Mouse (Mus musculus): ENCODE data around the gene Kdm2a. TPM values are rescaled to one million over a fixed set of nuclear protein-coding genes. Genes with fewer than 3 reads are reported as not detected.
A peak's percentile ranks its signal among the peaks of the same experiment; 100 is the strongest.

The Kdm2a gene
- polyA plus RNA-seq, 1 experiment: 20.3 TPM

- Histone ChIP-seq H3K79me2 (ENCODE audit: control insufficient read depth, insufficient read depth) (no peaks in the 10 kb centered on the region), H3K27me3 (ENCODE audit: control insufficient read depth, insufficient read depth, insufficient read length) (no peaks in the 10 kb centered on the region), H3K4me2 (ENCODE audit: low read depth) (no peak overlapping the region), H3K36me3 (ENCODE audit: control insufficient read depth, insufficient read depth) (peaks cover 64% of the 10 kb centered on the region), H3K4me3 (no peak overlapping the region), H3ac (ENCODE audit: control insufficient read depth, insufficient read length) (no peak overlapping the region)
- no peak for TF ChIP-seq MYOG (IDR thresholded peaks at IDR 0.05; ENCODE audit: control insufficient read depth in 1 of 3, insufficient read depth in 1 of 3, insufficient read length in 2 of 3, low read depth in 2 of 3)
- no peak for TF ChIP-seq TCF3 (IDR thresholded peaks at IDR 0.05; ENCODE audit: insufficient read length, low read depth)
- no peak for TF ChIP-seq TCF12 (IDR thresholded peaks at IDR 0.05; ENCODE audit: insufficient read depth, poor library complexity, severe bottlenecking)
- no peak for TF ChIP-seq SRF (IDR thresholded peaks at IDR 0.05; ENCODE audit: control insufficient read depth, insufficient read length, low read depth)
- no peak for TF ChIP-seq E2F4 (IDR thresholded peaks at IDR 0.05; ENCODE audit: insufficient read depth)
- no peak for TF ChIP-seq REST (IDR thresholded peaks at IDR 0.05; ENCODE audit: insufficient read depth, insufficient read length)
- no peak for TF ChIP-seq POLR2A (IDR thresholded peaks at IDR 0.05; ENCODE audit: insufficient read length, low read depth)
- TF ChIP-seq MYOD1 (IDR thresholded peaks at IDR 0.05; ENCODE audit: control insufficient read depth in 1 of 3, insufficient read length in 2 of 3, low read depth in 2 of 3): no peak
- TF ChIP-seq CEBPB (IDR thresholded peaks at IDR 0.05; ENCODE audit: insufficient read depth, poor library complexity, severe bottlenecking): no peak
- no peak for TF ChIP-seq POLR2AphosphoS2 (IDR thresholded peaks at IDR 0.05; ENCODE audit: insufficient read length, low read depth)
- no peak for TF ChIP-seq USF1 (IDR thresholded peaks at IDR 0.05; ENCODE audit: low read depth)
- TF ChIP-seq MAX (IDR thresholded peaks at IDR 0.05; ENCODE audit: low read depth): no peak
Observed at GRCm38 (mm10) chr19:4321622-4322021, 76.5 kb downstream of the Kdm2a start.

DNA sequence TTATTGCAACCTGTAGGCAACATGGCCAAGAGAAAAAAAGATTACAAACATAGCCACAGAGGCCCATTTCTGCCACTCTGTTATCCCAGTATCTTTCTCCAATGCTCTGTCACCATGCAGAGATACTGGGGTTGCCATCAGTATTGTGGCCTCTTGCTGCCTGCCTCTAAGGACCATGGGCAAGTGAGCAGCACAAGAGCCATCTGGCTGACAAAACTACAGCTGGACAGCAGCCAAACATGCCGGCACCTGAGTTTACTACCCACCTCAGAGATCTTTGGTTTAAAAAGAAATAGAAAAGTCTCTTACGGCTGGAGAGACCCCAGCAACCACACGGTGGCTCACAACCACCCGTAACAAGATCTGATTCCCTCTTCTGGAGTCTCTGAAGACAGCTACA is 78.8 kb downstream of the Kdm2a start:
- H3K36me3 ChIP-seq (ENCODE audit: control insufficient read depth, insufficient read depth): peaks cover 46% of the 10 kb centered on the region
- H3K4me3 ChIP-seq: no peak overlapping the region
- H3K4me2 ChIP-seq (ENCODE audit: low read depth): no peak overlapping the region
- H3K27me3 ChIP-seq (ENCODE audit: control insufficient read depth, insufficient read depth, insufficient read length): no peaks in the 10 kb centered on the region
- TF ChIP-seq REST (IDR thresholded peaks at IDR 0.05; ENCODE audit: insufficient read depth, insufficient read length): no peak
- TF ChIP-seq SRF (IDR thresholded peaks at IDR 0.05; ENCODE audit: control insufficient read depth, insufficient read length, low read depth): no peak
- no peak for TF ChIP-seq POLR2A (IDR thresholded peaks at IDR 0.05; ENCODE audit: insufficient read length, low read depth)
- no peak for TF ChIP-seq POLR2AphosphoS2 (IDR thresholded peaks at IDR 0.05; ENCODE audit: insufficient read length, low read depth)
- no peak for TF ChIP-seq TCF3 (IDR thresholded peaks at IDR 0.05; ENCODE audit: insufficient read length, low read depth)
- no peak for TF ChIP-seq USF1 (IDR thresholded peaks at IDR 0.05; ENCODE audit: low read depth)
- TF ChIP-seq CEBPB (IDR thresholded peaks at IDR 0.05; ENCODE audit: insufficient read depth, poor library complexity, severe bottlenecking): no peak
- no peak for TF ChIP-seq E2F4 (IDR thresholded peaks at IDR 0.05; ENCODE audit: insufficient read depth)
- TF ChIP-seq MAX (IDR thresholded peaks at IDR 0.05; ENCODE audit: low read depth): no peak
- no peak for TF ChIP-seq TCF12 (IDR thresholded peaks at IDR 0.05; ENCODE audit: insufficient read depth, poor library complexity, severe bottlenecking)
- no peak for TF ChIP-seq MYOG (IDR thresholded peaks at IDR 0.05; ENCODE audit: control insufficient read depth in 1 of 3, insufficient read depth in 1 of 3, insufficient read length in 2 of 3, low read depth in 2 of 3)
- no peak for TF ChIP-seq MYOD1 (IDR thresholded peaks at IDR 0.05; ENCODE audit: control insufficient read depth in 1 of 3, insufficient read length in 2 of 3, low read depth in 2 of 3)
- H3ac ChIP-seq (ENCODE audit: control insufficient read depth, insufficient read length): no peak overlapping the region
- H3K79me2 ChIP-seq (ENCODE audit: control insufficient read depth, insufficient read depth): no peaks in the 10 kb centered on the region

GRCm38 (mm10) chr19:4317181-4317580 is 80.9 kb downstream of the Kdm2a start:
- H3K4me2 ChIP-seq (ENCODE audit: low read depth): no peak overlapping the region
- H3K4me3 ChIP-seq: no peak overlapping the region
- H3ac ChIP-seq (ENCODE audit: control insufficient read depth, insufficient read length): no peak overlapping the region
- H3K27me3 ChIP-seq (ENCODE audit: control insufficient read depth, insufficient read depth, insufficient read length): no peaks in the 10 kb centered on the region
- H3K79me2 ChIP-seq (ENCODE audit: control insufficient read depth, insufficient read depth): no peaks in the 10 kb centered on the region
- peaks cover 35% of the 10 kb centered on the region for H3K36me3 ChIP-seq (ENCODE audit: control insufficient read depth, insufficient read depth)
- TF ChIP-seq MAX (IDR thresholded peaks at IDR 0.05; ENCODE audit: low read depth): no peak
- TF ChIP-seq MYOG (IDR thresholded peaks at IDR 0.05; ENCODE audit: control insufficient read depth in 1 of 3, insufficient read depth in 1 of 3, insufficient read length in 2 of 3, low read depth in 2 of 3): no peak

GRCm38 (mm10) chr19:4315223-4315944 is 82.7 kb downstream of the Kdm2a start:
- Histone ChIP-seq H3K4me3 (no peak overlapping the region), H3ac (ENCODE audit: control insufficient read depth, insufficient read length) (no peak overlapping the region), H3K79me2 (ENCODE audit: control insufficient read depth, insufficient read depth) (no peaks in the 10 kb centered on the region), H3K4me2 (ENCODE audit: low read depth) (peak overlapping the region; percentile 55), H3K27me3 (ENCODE audit: control insufficient read depth, insufficient read depth, insufficient read length) (no peaks in the 10 kb centered on the region), H3K36me3 (ENCODE audit: control insufficient read depth, insufficient read depth) (peaks cover 25% of the 10 kb centered on the region)
- no peak for TF ChIP-seq MYOD1 (IDR thresholded peaks at IDR 0.05; ENCODE audit: control insufficient read depth in 1 of 3, insufficient read length in 2 of 3, low read depth in 2 of 3)
- TF ChIP-seq USF1 (IDR thresholded peaks at IDR 0.05; ENCODE audit: low read depth): peak; percentile 89
- no peak for TF ChIP-seq CEBPB (IDR thresholded peaks at IDR 0.05; ENCODE audit: insufficient read depth, poor library complexity, severe bottlenecking)
- TF ChIP-seq POLR2A (IDR thresholded peaks at IDR 0.05; ENCODE audit: insufficient read length, low read depth): no peak
- no peak for TF ChIP-seq E2F4 (IDR thresholded peaks at IDR 0.05; ENCODE audit: insufficient read depth)
- TF ChIP-seq TCF12 (IDR thresholded peaks at IDR 0.05; ENCODE audit: insufficient read depth, poor library complexity, severe bottlenecking): no peak
- no peak for TF ChIP-seq TCF3 (IDR thresholded peaks at IDR 0.05; ENCODE audit: insufficient read length, low read depth)
- peak in 1 of 3 experiments; percentile 6 for TF ChIP-seq MYOG (IDR thresholded peaks at IDR 0.05; ENCODE audit: control insufficient read depth in 1 of 3, insufficient read depth in 1 of 3, insufficient read length in 2 of 3, low read depth in 2 of 3)
- TF ChIP-seq REST (IDR thresholded peaks at IDR 0.05; ENCODE audit: insufficient read depth, insufficient read length): no peak
- peak; percentile 24 for TF ChIP-seq POLR2AphosphoS2 (IDR thresholded peaks at IDR 0.05; ENCODE audit: insufficient read length, low read depth)
- no peak for TF ChIP-seq MAX (IDR thresholded peaks at IDR 0.05; ENCODE audit: low read depth)

All from myocyte (in vitro differentiated cells).